Mouse (Mus musculus) monocyte, adult 2 months (primary cell): ENCODE measurements around the gene Lgi1.

Source experiments
- DNase-seq, 2 experiments: peaks; one replicate each; pipeline ENCODE4 v3.0.0; 2022; ENCODE audit warnings: low spot score in 2 of 2, low read depth in 1 of 2

Lgi1 gene

DNA sequence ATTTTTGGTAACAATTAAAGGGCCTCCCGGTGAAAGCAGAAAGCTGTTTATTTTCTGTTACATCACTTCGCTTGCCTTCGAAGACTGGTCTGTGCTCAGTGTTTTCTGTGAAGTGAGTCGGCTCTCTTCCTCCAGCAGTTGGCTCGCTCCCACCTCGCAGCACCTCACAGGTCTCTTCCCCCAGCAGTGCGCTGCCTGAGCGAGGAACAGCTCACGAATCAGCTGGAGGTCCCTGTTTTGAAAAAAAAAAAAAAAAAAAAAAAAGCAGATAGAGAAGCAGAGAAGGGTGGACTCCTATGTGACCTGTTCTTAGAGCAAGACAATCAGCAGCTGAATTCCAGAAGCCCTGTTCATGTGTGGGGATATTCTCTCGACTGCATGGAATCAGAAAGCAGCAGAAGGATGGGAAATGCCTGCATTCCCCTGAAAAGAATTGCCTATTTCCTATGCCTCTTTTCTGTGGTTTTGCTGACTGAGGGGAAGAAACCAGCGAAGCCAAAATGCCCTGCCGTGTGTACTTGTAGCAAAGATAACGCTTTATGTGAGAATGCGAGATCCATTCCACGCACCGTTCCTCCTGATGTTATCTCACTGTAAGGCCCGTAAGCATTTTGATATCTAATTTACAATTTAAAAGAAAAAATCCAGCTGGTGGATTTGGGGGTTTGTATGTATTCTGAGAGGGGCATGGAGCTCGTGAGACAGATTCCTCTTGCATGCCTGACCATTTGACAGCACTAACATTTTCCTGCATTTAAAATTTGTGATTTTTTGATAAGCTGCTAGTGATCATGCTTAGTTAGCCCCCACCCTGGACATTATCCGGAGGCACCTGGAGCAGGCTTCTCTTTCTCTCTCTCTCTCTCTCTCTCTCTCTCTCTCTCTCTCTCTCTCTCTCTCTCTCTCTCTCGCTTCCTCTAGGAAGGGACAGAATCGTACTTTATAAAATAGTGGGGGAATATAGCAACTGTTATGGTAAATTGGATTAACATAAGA, at the start of gene Lgi1:
Gene Lgi1, plus strand, starts transcription at position 32 of the 996 bp plus-strand sequence.
- DNase-seq, result no peak

DNA sequence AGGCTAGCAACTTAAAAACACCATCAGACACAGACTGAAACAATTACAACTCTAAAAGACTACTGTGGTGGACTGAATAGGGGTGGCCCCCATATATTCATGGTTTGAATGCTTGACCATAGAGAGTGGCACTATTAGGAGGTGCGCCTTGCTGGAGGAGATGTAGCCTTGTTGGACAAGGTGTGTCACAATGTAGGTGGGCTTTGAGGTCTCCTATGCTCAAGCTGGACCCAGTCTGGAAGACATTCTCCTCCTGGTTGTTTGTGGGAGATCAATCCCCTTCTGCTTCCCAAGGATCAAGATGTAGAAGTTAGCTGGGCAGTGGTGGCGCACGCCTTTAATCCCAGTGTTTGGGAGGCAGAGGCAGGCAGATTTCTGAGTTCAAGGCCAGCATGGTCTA, 46.6 kb upstream of the Lgi1 start:
- no peak for DNase-seq

DNA sequence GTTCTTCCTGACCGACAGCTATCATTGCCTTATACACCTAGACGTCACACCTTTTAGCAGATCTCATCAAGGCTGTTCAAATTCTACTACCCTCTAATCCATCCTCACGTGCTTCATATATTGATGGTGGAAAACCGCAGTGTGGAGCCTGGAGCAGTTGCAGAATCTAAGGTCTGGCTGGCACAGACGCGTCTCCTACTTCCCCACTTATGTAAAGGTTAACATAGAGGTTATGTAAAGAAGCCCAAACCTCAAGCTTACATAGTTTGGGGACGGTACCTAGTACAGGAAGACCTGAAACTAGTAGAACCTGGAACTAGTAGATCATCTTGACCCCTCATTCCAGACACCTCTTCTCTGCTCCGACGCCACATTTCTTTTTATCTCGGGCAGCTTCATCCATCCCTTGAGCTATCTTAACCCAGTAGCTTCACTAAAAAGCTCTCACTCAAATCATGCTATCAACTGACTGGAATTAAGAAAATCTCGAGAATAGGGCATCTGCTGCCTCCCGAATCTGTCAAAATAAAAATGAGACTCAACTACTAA, 40.9 kb upstream of the Lgi1 start:
- no peak for DNase-seq

DNA sequence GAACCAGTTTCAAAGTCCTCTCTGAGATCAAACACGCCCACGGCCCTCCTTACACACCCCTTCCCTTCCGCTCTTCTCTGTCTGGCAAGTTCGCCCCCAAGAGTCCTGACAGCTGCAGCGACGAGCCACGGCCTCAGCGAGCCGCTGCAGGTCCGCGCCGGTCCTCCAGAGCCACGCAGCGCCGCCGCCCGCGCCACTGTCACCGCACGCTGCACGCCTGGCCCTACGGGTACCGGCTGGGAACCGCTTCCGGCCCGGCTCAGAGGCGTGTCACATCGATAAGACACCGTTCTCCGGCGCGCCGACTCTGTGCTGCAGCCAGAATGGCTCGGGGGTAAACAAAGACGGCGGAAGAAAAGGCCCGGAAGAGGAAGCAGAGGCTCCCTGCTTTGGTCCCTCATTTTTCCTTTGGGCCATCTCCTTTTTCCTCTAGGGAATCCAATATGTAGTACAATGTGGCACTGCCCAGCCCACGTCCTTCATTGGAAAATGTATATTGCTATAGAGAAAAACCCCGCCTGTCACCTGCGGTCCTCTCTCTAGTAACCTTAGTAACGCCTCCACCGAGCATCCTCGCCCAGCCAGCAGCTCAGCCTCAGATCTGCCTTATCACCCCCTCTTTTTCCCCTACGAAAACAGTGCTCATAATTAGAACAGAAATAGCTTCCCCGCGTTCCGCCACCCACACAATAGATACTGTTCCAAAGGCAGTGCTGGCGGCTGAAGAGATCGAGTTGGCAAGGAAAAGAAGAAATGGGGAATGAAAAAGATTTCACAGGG, 40.2 kb upstream of the Lgi1 start, which contains the start of gene Fra10ac1:
Gene Fra10ac1, minus strand, starts transcription at position 252 of the 780 bp plus-strand sequence.
- peak; percentile 23 to 78 for DNase-seq

DNA sequence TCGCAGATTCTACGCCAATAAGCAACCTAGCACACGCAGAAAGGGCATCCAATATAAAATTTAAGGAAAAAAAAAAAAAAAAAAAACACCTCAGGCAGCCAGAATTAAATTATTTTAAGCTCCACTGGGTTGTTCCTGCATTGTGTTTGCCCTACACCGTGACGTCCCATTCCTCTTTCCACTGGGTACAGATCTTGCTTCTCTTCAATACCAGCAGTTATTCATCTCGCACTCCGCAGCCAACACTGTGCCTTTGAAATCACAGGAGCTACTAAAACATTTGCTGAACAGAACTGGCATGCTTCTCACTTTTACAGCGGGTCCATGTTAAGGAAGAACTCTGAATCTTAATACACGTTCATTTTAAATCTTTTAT, 39.7 kb upstream of the Lgi1 start:
- DNase-seq, result no peak

DNA sequence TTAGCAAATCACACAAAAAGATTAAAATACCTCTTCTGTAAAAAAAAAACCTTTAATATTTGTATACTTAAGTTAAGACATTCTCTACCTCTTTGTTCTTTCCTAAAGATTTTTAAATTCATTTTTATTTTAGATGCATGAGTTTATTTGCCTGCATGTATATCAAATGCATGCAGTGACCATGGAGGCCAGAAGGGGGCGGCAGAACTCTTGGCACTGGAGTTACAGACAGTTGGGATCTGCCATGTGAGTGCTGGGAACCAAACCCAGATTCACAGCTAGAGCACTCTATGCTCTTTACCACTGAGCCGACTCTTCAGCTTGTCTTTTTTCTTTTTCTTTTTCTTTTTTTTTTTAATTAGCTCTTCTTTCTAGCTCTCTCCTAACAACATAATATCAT, 35.6 kb upstream of the Lgi1 start:
- DNase-seq, result no peak

DNA sequence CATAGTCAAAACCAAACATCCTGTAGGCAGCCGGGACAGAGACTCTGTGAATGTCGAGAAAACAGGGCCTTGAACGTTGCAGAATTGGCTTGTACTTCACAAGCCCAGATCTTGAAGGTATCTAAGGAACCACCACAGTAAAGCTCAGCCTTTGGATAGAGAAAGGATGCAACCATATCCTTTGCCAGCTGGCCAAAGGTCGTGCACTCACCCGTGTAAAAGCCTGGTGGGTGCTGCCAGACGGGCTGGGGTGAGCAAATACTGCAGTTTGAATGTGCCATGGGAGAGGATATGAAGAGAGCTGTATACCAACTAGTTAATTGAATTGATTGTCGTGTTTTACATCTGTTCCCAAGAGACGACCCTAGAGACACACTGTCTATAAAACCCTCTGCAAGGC, 32.2 kb upstream of the Lgi1 start:
- no peak for DNase-seq

DNA sequence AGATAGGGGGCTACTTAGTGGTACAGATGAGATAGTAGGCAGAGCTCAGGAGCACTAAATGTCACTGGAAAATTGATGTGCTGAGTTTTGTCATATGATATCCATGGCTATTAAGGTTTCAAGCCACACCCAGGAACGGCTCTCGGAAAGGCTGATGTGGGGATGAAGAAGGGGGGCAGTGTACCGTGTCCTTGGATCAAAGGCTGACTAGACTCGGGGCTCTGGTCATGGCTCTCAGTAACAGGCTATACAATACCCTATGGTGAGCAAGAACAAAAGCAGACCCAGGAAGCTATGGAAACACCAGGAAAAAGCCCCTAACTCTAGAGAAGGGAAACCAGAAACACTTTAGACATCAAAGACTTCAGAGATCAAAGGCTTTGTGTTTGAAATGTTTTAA, 31.8 kb upstream of the Lgi1 start:
- DNase-seq, result no peak

DNA sequence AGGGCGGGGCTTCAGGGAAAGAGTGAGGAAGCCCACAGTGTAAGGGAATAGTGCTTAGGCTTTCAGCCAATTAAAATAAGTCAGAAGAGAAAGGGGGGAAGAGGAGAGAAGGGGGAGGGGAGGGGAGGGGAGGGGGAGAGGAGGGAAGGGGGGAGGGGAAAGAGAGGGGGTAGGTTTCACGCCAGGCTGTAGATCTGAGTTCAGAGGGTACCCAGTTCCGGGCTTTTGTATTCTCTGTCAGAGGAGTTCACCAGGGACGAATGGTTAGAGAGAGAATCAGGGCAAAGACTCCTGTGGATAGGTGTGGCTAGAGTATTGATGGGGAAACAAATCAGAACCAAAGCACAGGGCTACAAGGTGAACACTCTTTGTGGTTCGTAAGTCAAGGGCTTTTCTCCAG, 27.8 kb upstream of the Lgi1 start:
- DNase-seq, result no peak

DNA sequence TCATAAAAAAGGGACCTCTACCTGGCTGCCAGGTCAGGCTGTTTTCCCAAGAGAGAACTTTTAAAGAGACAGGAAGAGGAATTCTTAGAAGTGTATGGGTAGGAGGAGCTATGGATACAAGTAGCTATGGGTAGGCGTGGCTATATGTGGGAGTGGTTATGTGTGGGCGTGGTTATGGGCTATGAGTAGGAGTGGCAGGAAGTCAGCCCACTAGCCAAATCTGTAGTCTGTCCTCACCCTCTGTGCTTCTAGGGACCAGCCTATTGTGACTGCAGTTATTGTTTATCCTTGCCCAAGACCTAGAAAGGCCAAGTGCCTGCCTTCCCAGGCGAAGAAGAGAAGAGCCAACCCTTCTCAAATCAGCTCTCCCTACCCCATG, 26.5 kb upstream of the Lgi1 start:
- DNase-seq, result no peak

DNA sequence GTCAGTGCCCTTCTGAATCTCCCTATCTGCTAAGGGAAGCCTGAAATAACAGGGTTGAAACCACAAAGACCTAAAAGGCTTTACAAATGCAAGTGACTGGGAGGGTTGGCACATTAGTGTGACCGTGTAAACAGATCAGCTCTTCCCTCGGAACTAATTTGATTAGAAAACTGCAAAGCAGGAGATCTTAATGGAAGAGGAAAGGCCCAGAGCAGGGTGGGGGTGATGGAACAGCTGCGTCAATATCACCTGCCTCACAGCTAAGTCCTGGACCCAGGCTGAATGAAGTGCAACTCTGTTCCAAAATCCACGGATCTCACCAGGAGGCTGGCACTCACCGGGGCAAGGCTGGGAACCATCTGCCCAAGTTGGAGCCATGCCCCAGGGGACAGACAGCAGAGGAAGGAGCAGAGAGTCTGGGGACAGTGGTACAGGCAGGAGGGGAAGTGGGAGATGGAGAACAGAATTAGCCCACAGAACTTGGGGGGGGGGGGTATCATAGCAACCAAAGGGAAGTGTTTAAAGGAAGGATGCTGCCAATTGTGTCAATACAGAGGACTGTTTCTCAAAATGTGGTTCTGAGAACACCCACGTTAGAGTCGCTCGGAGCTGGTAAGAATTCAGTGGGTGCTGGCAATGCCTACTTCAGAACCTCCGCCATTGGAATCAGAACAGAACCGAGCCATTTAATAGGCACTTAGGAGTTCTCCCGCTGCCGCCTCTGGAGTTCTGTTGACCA, 26.0 kb upstream of the Lgi1 start:
- DNase-seq, result no peak

DNA sequence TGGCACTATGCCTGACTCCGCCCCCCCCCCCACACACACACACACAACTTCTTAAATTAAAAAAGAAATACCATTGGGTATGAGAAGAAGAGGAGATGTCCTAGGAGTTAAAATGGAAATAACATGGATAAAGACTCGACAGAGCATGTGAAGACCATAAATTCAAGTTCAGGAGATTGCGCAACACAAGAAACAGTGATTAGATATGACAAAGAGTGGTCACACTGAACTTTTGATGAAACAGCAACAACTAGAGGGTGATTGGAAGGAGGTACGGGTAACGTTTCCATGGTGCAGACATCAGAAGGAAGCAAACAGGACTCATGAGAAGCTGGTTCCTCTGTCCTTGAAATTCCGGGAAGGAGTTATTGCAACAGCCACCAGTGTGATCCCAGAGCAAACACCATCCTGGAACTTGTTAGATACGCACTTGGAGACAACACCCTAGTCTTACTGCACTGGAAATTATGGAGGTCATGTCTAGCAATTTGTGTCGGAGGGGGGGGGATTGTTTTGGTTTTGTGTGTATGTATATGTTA, 22.0 kb upstream of the Lgi1 start:
- no peak for DNase-seq

DNA sequence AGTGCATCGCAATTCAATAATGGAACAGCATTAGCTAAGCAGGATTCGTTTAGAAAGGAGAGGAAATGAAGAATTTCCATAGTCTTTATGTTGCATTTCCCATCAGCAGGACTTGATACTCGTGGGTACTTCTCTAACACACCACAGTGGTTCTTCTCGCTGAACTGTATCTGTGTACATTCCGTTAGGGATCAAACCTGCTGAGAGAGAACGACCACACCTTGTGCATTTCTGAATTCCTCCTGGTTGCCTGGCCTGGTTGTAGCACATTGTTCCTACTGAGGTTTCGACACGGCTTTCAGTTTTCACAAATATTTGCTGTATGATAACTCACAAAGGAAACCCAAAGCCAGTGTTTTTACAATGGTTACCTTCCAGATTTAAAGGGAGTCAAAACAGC, 19.6 kb upstream of the Lgi1 start:
- DNase-seq, result no peak

DNA sequence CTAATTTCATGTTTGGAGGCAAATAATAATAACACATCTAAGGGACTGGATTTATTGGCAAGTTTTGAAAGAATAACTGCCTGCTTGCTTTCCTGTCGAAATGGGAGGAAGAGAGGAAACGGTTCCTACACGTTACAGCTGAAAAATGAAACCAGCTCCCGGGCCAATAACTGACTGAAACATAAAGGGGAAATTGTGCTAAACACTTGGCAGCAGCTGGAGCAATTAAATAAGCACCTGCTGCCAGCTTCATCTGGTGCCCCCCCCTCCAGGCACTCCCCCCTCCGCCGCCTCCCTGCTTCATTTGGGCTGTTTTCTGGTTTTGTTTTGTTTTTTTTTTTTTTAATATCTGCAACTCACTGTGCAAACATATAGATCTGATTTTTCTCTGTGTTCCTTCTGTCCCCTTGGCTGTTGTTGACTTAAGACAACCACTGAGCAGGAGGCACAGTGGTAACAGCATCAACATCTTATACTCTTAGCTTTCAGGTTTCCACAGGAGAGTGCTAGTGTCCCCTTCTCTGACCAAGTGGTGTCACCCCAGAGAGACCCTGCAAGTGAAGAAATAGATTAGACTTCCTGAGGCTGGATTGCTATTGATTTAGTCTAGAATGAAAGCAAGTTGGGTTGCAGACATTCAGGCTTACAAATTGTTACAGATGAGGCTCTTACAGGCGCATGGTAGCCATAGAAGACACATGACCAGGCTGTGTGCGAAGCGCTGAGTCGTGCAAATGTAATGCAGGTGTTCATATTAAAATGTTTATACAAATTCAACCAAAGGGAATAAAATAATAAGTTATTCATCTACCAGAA, 18.8 kb upstream of the Lgi1 start:
- DNase-seq, result no peak

DNA sequence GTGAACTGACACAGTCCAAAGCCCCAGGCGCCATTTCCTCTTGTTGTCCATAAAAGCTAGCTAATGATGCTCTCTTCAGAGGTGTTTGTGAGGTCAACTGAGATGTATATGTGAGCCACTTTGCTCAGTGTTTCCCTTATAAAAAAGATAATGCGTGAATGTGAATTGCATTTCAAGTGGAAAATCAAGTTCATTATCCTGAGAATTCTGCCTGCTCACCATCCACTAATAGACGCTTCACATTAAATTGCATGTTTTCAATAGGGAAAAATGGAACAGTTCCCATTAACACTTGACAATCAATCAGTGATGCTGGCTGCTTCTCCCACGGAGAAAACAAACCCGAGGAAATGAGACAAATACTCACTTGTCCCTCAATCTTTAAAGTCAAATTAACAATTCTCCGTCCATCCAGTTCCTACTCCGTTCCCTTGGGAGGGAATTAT, 18.1 kb upstream of the Lgi1 start:
- DNase-seq, result no peak

DNA sequence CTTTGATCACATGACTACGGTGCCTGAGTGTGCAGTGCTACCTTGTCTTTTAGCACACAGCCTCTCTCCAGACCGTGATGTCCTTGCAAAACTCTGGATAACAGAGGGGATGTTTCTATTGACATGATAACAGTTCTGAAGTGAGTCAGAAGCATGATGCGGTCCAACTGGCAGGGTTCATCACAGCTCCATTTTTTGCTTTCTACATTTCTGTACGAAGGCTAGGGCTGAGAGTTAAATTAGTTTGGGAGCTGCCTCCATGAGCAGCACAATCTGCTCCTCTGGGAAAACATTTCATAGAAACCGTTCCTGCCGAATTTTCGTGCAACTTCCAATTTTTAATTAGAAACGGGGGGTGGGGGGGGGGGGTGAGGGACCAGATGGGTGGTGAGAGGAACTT, 14.7 kb upstream of the Lgi1 start:
- DNase-seq, result no peak

DNA sequence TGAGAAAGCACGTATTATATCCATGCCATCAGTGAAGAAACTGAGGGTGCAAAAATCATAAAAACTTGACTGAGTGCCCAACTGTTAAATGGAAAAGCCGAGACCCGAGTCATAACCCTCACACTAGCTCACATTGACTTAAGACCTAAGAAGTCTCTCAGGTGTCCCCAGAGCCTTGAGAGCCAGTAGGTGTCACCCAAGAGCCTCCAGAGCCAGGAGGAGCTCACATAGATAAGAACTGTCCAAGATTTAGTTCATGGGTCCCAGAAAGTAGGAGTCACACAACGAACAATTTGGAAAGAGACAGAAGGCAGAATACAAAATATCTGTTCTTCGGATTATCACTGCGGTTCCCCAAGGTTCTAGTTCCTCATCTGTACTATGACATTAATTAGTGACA, 10.5 kb upstream of the Lgi1 start:
- no peak for DNase-seq

DNA sequence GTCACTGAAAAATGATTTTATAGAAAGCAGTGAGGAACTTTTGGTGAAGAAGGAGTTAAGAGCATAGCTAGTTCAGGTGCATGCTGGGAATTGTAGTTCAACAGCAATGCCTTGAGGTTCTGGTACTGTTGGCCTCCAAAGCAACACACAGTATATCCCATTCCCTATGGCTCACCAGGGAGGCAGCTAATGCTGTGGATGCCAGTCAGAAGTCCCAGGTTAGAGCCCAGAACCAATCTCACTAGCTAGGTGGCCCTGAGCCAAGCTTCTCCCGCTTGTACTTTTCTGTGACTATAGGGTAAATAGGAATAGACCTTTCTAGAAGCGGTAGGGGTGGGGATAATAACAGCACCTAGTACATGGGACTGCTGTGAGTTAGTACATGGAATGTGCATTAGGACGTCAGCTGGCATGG, 5.7 kb upstream of the Lgi1 start:
- no peak for DNase-seq

DNA sequence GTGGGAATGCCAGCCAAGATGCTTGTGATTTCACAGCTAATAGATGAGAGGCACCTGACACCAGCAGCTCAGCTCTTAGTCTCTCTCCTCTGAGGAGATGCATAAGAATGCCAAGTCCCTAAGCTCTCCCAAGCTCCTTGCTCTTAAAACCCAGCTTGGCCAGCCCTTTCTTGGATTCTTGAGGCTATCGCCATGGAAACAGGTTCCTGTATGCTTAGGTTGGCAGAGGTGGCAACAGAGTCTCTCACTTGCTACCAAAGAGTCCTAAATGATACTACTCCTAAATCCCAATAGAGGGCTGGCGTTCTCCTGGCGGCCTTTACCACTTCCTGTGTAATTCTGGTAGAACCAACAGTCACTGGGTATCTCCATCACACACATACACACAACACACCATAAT, 4.9 kb upstream of the Lgi1 start:
- DNase-seq, result no peak

DNA sequence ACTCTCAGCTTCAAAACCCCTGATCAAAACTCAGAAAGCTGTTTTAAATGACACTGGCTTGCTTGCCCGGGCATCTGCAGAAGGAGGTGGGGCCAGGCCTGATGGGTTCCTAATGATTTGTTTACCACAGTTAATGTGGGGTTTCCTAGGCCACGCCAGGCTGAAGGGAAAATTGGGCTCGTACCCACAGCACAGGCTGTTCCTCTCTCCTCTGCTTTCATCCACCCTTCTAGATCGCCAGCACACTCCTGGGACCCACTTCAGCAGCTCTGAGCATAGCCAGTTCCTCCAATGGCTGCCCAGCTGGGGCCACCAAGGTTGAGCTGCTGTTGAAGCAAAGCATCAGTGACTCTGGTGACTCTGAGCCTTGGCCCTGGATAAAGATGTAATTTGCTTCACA, 4.0 kb upstream of the Lgi1 start:
- DNase-seq, result no peak
